Comparison of ENCODE assay signal across 26 mouse cellular contexts in the genomic region with DNA sequence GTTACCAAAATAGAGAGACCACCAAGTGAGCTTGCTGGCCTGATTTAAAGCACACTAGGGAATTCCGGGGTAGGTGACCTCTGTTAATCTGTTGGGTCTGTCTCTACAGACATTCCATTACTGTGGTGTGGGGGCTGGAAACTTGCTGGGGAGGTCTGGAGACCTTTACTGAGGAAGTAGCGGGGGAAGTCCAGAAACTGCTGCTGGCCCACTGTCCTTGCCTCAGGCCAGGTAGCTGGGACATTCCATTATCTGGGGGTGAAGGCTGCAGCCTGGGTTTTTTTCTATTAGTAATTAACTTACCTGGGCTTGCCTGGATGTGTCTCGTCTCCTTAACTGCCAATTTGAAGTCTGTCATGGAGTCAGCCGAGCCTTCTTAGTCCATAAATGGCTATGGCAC. TPM values are rescaled to one million over a fixed set of nuclear protein-coding genes. Genes with fewer than 3 reads are reported as not detected.
DNase-seq lines count a peak whose midpoint lies in the region; ATAC-seq and TF ChIP-seq lines count a peak whose summit lies in the region.
"Had no signal": no experiment of that assay in that cellular context is flagged by ENCODE, and none has a peak within 500 bp of the region (broad histone marks: within the 10 kb centered on the region; RNA-seq: fewer than 3 reads in every experiment).

No protein-coding gene starts in this region.

- H3K27me3 ChIP-seq in hindbrain, embryonic 10.5 days (ENCODE audit: insufficient read depth, poor library complexity, severe bottlenecking): no peaks in the 10 kb centered on the region
- no peaks in the 10 kb centered on the region for H3K27me3 ChIP-seq in hindbrain, embryonic 14.5 days (ENCODE audit: control insufficient read depth, insufficient read depth, low read length)
- H3K27me3 ChIP-seq in midbrain, embryonic 12.5 days: no peaks in the 10 kb centered on the region
- H3K27me3 ChIP-seq in midbrain, embryonic 14.5 days (ENCODE audit: control insufficient read depth, insufficient read depth, low read length): no peaks in the 10 kb centered on the region
- H3K27me3 ChIP-seq in limb, embryonic 10.5 days (ENCODE audit: low read depth, poor library complexity, severe bottlenecking): no peaks in the 10 kb centered on the region
- H3K27me3 ChIP-seq: embryonic facial prominence, embryonic 13.5 days; forebrain, embryonic 13.5 days; heart, embryonic 13.5 days; hindbrain, embryonic 15.5 days; limb, embryonic 15.5 days; megakaryocyte, embryonic 14.5 days; neural tube, embryonic 13.5 days had no signal

- no peak for DNase-seq in hindbrain, embryonic 10.5 days (ENCODE audit: low spot score)
- DNase-seq in hindbrain, embryonic 14.5 days (ENCODE audit: low spot score): no peak
- DNase-seq in midbrain, embryonic 14.5 days: no peak
- no peak for DNase-seq in limb, embryonic 10.5 days (ENCODE audit: low spot score)
- DNase-seq in cerebellum, postnatal 4 days (ENCODE audit: low spot score in 2 of 2): no peak
- DNase-seq: adrenal gland, postnatal 10 days; cerebellum, adult 18-20 months; cerebellum, postnatal 36 days; gastrocnemius, postnatal 25 days; heart, adult 18-20 months; lung, embryonic 14.5 days; right cerebral cortex, postnatal 4 days; thymus, postnatal 14 days had no signal

- WGBS in hindbrain, embryonic 10.5 days: 39% methylated on average over 4 of the region's 4 CpGs
- WGBS in hindbrain, embryonic 14.5 days: 35% methylated on average over 4 of the region's 4 CpGs
- 47% methylated on average over 4 of the region's 4 CpGs for WGBS in midbrain, embryonic 12.5 days
- WGBS in midbrain, embryonic 14.5 days: 38% methylated on average over 4 of the region's 4 CpGs
- WGBS in limb, embryonic 10.5 days: 42% methylated on average over 4 of the region's 4 CpGs
- 61% methylated on average over 4 of the region's 4 CpGs for WGBS in olfactory bulb, adult 2 months

- H3K9ac ChIP-seq in hindbrain, embryonic 14.5 days: no peak overlapping the region
- no peak overlapping the region for H3K9ac ChIP-seq in midbrain, embryonic 12.5 days (replicated peaks)
- no peak overlapping the region for H3K9ac ChIP-seq in midbrain, embryonic 14.5 days (replicated peaks; ENCODE audit: low read length)
- H3K9ac ChIP-seq: embryonic facial prominence, embryonic 13.5 days; forebrain, embryonic 13.5 days; heart, embryonic 13.5 days; hindbrain, embryonic 15.5 days; limb, embryonic 15.5 days; liver, embryonic 14.5 days; lung, embryonic 14.5 days; neural tube, embryonic 13.5 days had no signal

- H3K4me1 ChIP-seq in hindbrain, embryonic 10.5 days (replicated peaks): peaks cover 28% of the 10 kb centered on the region
- H3K4me1 ChIP-seq in hindbrain, embryonic 14.5 days (replicated peaks; ENCODE audit: control insufficient read depth, insufficient read depth, low read length): no peaks in the 10 kb centered on the region; the same call in 1 of the 2 replicates
- peaks cover 19% of the 10 kb centered on the region for H3K4me1 ChIP-seq in midbrain, embryonic 12.5 days
- 0 out of 2 replicates have a peak, but pooled peaks cover 10% of the 10 kb centered on the region for H3K4me1 ChIP-seq in midbrain, embryonic 14.5 days (ENCODE audit: control insufficient read depth, insufficient read depth, low read length)
- H3K4me1 ChIP-seq in limb, embryonic 10.5 days: peaks cover 22% of the 10 kb centered on the region
- H3K4me1 ChIP-seq in olfactory bulb, adult 2 months (ENCODE audit: control insufficient read depth, insufficient read depth, low read length): peaks cover 33% of the 10 kb centered on the region
- H3K4me1 ChIP-seq: limb, embryonic 15.5 days; megakaryocyte, embryonic 14.5 days had no signal

- no peaks in the 10 kb centered on the region for H3K36me3 ChIP-seq in hindbrain, embryonic 10.5 days
- no peaks in the 10 kb centered on the region for H3K36me3 ChIP-seq in hindbrain, embryonic 14.5 days (replicated peaks; ENCODE audit: control insufficient read depth, insufficient read depth)
- no peaks in the 10 kb centered on the region for H3K36me3 ChIP-seq in midbrain, embryonic 12.5 days
- no peaks in the 10 kb centered on the region for H3K36me3 ChIP-seq in midbrain, embryonic 14.5 days (ENCODE audit: control insufficient read depth, insufficient read depth, low read length)
- H3K36me3 ChIP-seq in limb, embryonic 10.5 days: no peaks in the 10 kb centered on the region
- H3K36me3 ChIP-seq: embryonic facial prominence, embryonic 13.5 days; heart, embryonic 13.5 days; hindbrain, embryonic 15.5 days; limb, embryonic 15.5 days; neural tube, embryonic 13.5 days had no signal

- no peak overlapping the region for H3K4me3 ChIP-seq in hindbrain, embryonic 10.5 days
- no peak overlapping the region for H3K4me3 ChIP-seq in hindbrain, embryonic 14.5 days (replicated peaks; ENCODE audit: low read length)
- H3K4me3 ChIP-seq in midbrain, embryonic 12.5 days: no peak overlapping the region
- H3K4me3 ChIP-seq in midbrain, embryonic 14.5 days (replicated peaks; ENCODE audit: low read depth, low read length): no peak overlapping the region
- no peak overlapping the region for H3K4me3 ChIP-seq in limb, embryonic 10.5 days
- H3K4me3 ChIP-seq in olfactory bulb, adult 2 months (ENCODE audit: insufficient read depth, low read depth, low read length): no peak overlapping the region
- H3K4me3 ChIP-seq: embryonic facial prominence, embryonic 13.5 days; erythroblast, embryonic 14.5 days; forebrain, embryonic 13.5 days; heart, embryonic 13.5 days; hindbrain, embryonic 15.5 days; limb, embryonic 15.5 days; megakaryocyte, embryonic 14.5 days; myocyte; neural tube, embryonic 13.5 days had no signal

- H3K27ac ChIP-seq in hindbrain, embryonic 10.5 days: peak overlapping the region; percentile 54
- H3K27ac ChIP-seq in hindbrain, embryonic 14.5 days: no peak overlapping the region
- peak overlapping the region; percentile 46; the same call in 1 of the 2 replicates for H3K27ac ChIP-seq in midbrain, embryonic 12.5 days (replicated peaks)
- no peak overlapping the region for H3K27ac ChIP-seq in midbrain, embryonic 14.5 days (replicated peaks; ENCODE audit: low read depth, low read length)
- peak overlapping the region; percentile 27; the same call in 1 of the 2 replicates for H3K27ac ChIP-seq in limb, embryonic 10.5 days
- peak overlapping the region; percentile 90 for H3K27ac ChIP-seq in olfactory bulb, adult 2 months (ENCODE audit: insufficient read depth, low read depth, low read length)
- H3K27ac ChIP-seq: embryonic facial prominence, embryonic 13.5 days; forebrain, embryonic 13.5 days; heart, embryonic 13.5 days; hindbrain, embryonic 15.5 days; limb, embryonic 15.5 days; liver, embryonic 14.5 days had no signal

- H3K4me2 ChIP-seq in hindbrain, embryonic 14.5 days (replicated peaks): no peak overlapping the region
- H3K4me2 ChIP-seq in midbrain, embryonic 12.5 days (replicated peaks): no peak overlapping the region
- H3K4me2 ChIP-seq in midbrain, embryonic 14.5 days (ENCODE audit: low read length): no peak overlapping the region
- H3K4me2 ChIP-seq: embryonic facial prominence, embryonic 13.5 days; forebrain, embryonic 13.5 days; heart, embryonic 13.5 days; hindbrain, embryonic 15.5 days; limb, embryonic 15.5 days; lung, embryonic 14.5 days; neural tube, embryonic 13.5 days had no signal

- no peak for ATAC-seq in hindbrain, embryonic 14.5 days (ENCODE audit: low FRiP score)
- ATAC-seq in midbrain, embryonic 12.5 days (ENCODE audit: low FRiP score, low read depth): no peak
- ATAC-seq in midbrain, embryonic 14.5 days (ENCODE audit: low FRiP score, low TSS enrichment): no peak
- ATAC-seq in megakaryocyte, adult 5-6 weeks (ENCODE audit: poor library complexity, severe bottlenecking): no peak
- ATAC-seq: forebrain, embryonic 13.5 days had no signal

- no peak for TF ChIP-seq CTCF in olfactory bulb, adult 2 months (IDR thresholded peaks at IDR 0.05; ENCODE audit: insufficient read depth, low read depth, low read length)

- no peak for TF ChIP-seq POLR2A in olfactory bulb, adult 2 months (IDR thresholded peaks at IDR 0.05; ENCODE audit: insufficient read depth, low read depth, low read length)

- no peaks in the 10 kb centered on the region for H3K9me3 ChIP-seq in hindbrain, embryonic 10.5 days
- no peaks in the 10 kb centered on the region for H3K9me3 ChIP-seq in hindbrain, embryonic 14.5 days (ENCODE audit: control insufficient read depth, low read length)
- H3K9me3 ChIP-seq in midbrain, embryonic 12.5 days: no peaks in the 10 kb centered on the region
- H3K9me3 ChIP-seq in midbrain, embryonic 14.5 days (ENCODE audit: control insufficient read depth, low read length): no peaks in the 10 kb centered on the region
- H3K9me3 ChIP-seq in limb, embryonic 10.5 days (replicated peaks): no peaks in the 10 kb centered on the region
- H3K9me3 ChIP-seq: embryonic facial prominence, embryonic 13.5 days; forebrain, embryonic 13.5 days; heart, embryonic 13.5 days; hindbrain, embryonic 15.5 days; limb, embryonic 15.5 days; megakaryocyte, embryonic 14.5 days; neural tube, embryonic 13.5 days had no signal

RNA-seq across cellular contexts. Expression of gene Tpt1, which starts 37.0 kb away (rescaled TPM):
- polyA plus RNA-seq in hindbrain, embryonic 10.5 days (2016; fragmentation: Nextera tagmentation; extraction: Ambion mirVana): 889 and 916 TPM in 2 replicates
- 775 and 871 TPM in 2 replicates for polyA plus RNA-seq in hindbrain, embryonic 14.5 days (2014; fragmentation: Nextera tagmentation; extraction: Ambion mirVana)
- polyA plus RNA-seq in midbrain, embryonic 12.5 days (2016; fragmentation: Nextera tagmentation; extraction: Ambion mirVana): 921 and 956 TPM in 2 replicates
- 851 and 883 TPM in 2 replicates for polyA plus RNA-seq in midbrain, embryonic 14.5 days (2014; fragmentation: Nextera tagmentation; extraction: Ambion mirVana)
- polyA plus RNA-seq in limb, embryonic 10.5 days (2016; fragmentation: Nextera tagmentation; extraction: Ambion mirVana): 830 and 926 TPM in 2 replicates
- polyA plus RNA-seq in olfactory bulb, adult 2 months (2012; ENCODE audit: insufficient read depth, insufficient read length, low replicate concordance, missing spikeins): 1,524 and 1,757 TPM in 2 replicates
- 5,508 and 5,947 TPM in 2 replicates for total RNA-seq in megakaryocyte, adult 5-6 weeks (2015)
- total RNA-seq in megakaryocyte, adult 5-6 weeks (2017): 1,349 and 1,387 TPM in 2 replicates

Comparison
In these comparisons a context has a peak if more than half of its experiments do, and no peak if none do; other contexts are left out.
1. H3K27ac ChIP-seq: peak in hindbrain, embryonic 10.5 days (single experiment), midbrain, embryonic 12.5 days (single experiment), limb, embryonic 10.5 days (single experiment) and olfactory bulb, adult 2 months (single experiment); none in hindbrain, embryonic 14.5 days (single experiment) and midbrain, embryonic 14.5 days (single experiment).